Mouse (Mus musculus) large intestine, adult 2 months (tissue): Measurements from ENCODE around the gene Gm5475. TPM values are rescaled to one million over a fixed set of nuclear protein-coding genes. Genes with fewer than 3 reads are reported as not detected.
"Not testable (repeated sequence)": the region's sequence is repeated elsewhere in the genome, so short reads cannot be mapped to it uniquely, and the experiment has no call there.

Experiments
- DNase-seq: peaks from one replicate; pipeline ENCODE4 v3.0.0-alpha.2; 2012; ENCODE audit warnings: low read depth, low spot score
- WGBS: fragments of 180-500 bp; shearing (Covaris S2); methylation state at CpG from one replicate; pipeline ENCODE4 v1.1.7; 2018; 5-methylcytosine and 5-hydroxymethylcytosine counted together
- polyA plus RNA-seq: library from polyadenylated mRNA; depleted of rRNA; stranded (reverse); fragments of >200 nt; gene quantifications from 2 replicates; pipeline ENCODE4 v1.2.3, GENCODE M21; 2012; rRNA removed

Gene Gm5475
- 0.07 and 0.18 TPM in 2 replicates for polyA plus RNA-seq

DNA sequence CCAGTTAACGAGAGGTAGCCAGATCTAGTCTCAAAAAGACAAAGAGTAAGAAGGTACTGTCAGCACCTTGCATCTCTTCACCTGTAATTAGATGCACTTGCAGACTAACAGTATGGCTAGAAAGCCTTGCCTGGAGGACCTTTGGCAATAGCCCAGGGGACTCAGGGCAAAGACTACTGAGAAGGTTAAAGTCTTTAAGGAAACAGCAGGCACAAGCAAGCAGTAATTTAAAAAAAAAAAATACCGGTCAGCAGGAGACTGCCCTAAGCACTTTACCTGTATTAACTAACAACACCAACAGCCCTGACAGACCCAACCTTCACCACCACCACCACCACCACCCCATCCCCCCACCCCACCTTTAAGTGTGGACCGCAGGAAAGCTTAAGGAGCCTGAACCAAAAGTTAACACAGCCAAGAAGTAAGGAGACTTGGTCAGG, at the start of gene Gm5475:
Gene Gm5475 (plus strand): TSS at position 390 of the 440 bp plus-strand sequence.
- DNase-seq = not testable (repeated sequence)
- 10% methylated on average over 3 of the region's 3 CpGs for WGBS

DNA sequence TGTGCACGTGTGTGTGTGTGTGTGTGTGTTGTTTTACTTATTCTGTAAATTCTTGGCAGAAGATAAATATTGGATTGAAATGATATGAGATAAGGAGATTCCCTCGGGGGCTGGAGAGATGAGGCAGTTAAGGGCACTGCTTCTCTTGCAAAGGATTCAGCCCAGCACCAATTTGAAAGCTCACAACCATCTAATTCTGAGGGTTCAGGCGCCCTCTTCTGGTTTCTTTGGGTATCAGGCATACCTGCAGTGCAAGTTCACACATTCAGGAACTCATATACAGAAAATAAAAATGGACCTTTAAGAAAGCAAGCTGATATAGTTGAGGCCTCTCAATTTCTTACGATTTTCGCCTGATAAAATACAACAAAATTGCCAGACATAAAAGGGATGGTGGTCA, 46.9 kb upstream of the Gm5475 start:
- no peak for DNase-seq
- 44% methylated on average over 5 of the region's 5 CpGs for WGBS

DNA sequence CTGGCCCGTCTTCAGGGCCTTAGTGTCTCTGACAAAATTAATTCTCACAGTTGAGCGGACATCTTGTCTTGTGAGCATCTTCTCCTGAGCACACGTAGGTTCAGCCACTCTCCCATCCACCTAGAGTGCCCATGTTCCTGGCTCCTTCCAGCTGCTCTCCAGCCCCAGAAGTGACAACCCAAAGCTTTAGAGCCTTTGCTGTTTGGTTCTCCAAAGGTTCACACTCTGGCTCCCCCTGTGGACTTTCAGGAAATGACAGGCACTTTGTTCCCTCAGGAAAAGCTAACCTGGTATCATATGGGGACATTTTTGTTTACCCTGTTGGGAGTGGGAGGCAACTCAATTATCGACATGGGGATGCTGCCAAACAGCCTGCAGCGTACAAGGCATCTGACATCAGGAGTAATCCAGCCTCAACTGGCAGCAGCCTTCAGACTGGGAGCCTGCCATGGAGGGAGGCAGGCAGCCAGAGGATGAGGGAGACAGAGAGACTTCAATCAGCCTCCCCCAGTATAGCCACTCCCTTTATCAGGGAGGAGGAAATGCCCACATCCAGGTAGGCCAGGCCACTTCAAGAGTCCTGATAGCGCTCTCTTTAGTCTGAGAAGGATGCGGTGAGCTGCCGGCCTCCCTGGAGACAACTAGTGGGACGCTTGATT, 44.0 kb upstream of the Gm5475 start:
- 33% methylated on average over 4 of the region's 9 CpGs for WGBS
- DNase-seq = not testable (repeated sequence)

DNA sequence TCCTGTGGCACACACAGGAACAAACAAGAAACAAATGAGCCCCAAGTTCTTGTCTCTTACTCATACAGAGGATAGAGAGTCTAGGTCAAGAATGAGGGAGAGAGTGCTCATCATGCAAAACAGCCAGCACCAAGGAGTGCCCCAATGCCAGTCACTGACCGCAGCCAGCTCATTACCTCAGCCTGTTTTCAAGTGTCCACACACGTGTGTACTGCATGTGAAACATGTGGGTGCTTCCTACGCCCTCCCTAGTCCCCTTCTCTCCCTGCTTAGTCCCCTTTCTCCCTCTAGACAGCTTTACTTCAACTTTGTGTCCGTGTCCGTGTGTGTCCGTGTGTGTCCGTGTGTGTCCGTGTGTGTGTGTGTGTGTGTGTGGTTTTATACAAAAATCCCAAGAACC, 42.3 kb upstream of the Gm5475 start:
- 32% methylated on average over 8 of the region's 8 CpGs for WGBS
- no peak for DNase-seq

DNA sequence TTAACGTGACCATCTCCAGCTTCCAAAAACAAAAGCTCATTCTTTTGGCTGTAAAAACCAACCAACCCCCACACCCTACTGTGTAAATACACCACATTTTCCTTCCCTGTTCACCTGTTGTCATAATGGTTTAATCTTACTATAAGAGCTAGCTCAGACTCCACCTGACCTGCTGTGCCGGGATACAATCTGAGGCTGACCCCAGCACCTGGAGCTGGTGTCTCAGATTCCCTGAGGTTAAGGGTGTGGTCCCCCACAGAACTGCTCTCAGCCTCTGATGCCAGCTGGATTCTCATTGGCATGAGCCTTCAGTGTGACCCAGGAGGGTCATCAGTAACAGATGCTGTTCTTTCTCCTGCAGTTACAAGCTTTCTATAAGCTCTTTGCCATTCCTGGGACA, 41.8 kb upstream of the Gm5475 start:
- DNase-seq = no peak
- WGBS = 19% methylated on average over 2 of the region's 2 CpGs

DNA sequence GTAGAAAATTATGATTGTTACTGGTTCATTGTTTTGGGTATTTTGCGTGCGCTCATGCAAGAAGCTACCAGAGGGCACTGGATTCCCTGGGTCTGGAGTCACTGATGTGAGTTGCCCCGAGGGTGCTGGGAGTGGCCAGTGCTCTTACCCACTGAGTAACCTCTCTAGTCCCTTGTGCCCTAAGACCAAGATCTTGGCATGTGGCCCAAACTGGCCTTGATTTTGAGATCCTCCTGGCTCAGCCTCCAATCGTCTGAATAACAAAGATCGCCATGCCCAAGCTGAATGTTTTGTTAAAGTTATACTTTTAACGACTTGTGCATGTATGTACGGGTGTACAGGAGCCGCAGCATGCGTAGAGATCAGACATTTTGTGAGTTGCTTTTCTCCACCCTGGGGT, 36.2 kb upstream of the Gm5475 start:
- DNase-seq = no peak
- WGBS = 91% methylated on average over 9 of the region's 9 CpGs

DNA sequence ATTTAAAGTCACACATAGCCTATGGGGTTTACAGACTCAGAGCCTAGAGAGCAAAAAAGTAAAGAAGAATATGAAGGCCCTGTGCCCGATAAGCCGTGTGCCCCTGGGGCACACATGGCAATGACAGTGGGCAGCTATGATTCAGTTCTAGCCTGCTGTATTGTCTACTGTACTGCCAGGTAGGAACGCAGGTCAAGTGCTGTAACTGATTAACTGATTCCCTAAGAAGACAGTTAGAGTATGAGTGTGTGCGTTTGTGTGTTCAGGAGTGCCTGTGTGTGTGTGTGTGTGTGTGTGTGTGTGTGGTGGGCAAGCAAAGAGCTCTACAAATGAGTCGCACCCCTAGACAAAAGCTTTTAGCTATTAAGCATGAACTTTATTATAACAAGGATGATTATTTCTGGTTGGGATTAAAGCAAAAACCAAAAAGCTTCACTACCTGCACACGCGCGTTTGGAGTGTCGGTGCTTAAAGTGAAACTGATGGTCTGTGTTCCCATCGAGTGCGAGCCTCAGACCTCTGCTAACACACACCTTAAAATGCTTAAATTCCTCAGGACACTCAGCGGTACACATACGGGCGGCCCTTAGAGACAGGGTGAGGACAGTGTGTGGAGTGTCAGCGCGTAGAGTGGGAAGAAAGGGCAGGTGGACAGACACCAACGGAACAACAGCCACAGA, 34.3 kb upstream of the Gm5475 start:
- no peak for DNase-seq
- 42% methylated on average over 17 of the region's 17 CpGs for WGBS

DNA sequence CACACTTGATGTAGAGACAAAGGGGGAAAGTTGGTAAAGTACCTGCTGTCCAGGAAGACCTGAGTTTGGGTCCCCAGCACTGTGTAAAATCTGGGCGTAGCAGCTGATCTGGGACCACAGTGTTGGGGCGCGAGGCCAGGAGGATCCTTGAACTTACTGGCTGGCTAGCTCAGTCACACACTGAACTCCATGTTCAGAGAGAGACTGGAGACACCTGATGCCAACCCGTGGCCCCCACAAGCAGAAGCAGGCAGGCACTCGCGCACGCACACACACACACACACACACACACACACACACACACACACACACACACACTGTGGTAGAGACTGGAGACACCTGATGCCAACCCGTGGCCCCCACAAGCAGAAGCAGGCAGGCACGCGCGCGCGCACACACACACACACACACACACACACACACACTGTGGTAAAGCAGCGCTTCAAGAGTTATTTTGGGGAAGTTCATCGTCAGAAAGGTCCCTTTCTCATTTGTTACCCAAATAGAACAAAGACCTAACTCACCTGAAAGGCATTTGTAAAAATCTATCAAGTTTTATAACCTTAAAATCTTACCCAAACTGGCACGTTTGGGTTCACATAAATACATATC, 33.6 kb upstream of the Gm5475 start:
- 66% methylated on average over 16 of the region's 16 CpGs for WGBS
- no peak for DNase-seq

DNA sequence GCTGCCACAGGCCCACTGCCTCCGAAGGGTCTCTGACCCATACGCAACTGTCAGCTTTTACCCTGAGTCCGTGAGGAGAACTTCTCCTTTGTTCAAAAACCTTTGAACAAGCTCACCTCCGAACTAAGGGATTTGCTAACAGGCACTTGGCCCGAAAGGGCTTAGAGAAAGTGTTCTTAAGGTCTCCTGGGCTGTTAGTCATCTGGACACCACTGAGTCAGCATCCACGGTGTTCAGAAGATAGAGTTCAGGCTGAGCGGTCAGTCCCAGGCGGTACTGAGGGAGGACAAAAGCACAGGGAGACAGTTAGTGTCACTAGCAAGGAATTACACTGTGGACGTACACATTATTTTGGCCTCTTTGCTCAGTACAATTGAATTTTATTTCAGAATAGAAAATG, 33.1 kb upstream of the Gm5475 start:
- 85% methylated on average over 9 of the region's 9 CpGs for WGBS
- no peak for DNase-seq

DNA sequence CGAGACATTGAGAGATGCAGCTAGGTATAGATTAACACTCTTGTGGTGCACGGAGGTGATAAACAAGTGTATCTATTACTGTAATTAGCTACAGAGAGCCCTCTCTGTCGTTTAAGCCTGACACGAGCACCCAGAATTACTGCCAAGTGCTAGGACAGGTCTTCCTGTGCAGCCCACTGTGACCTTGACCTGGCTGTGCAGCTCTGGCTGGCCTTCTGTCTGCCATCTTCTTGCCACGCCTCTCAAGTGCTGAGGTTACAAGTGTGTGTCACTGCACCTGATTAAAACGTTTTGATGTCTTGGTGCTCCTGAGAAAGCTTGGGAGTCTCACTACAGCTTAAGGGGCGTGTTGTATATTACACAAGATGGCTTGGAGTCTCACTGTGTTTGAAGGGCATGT, 30.9 kb upstream of the Gm5475 start:
- WGBS = 68% methylated on average over 7 of the region's 7 CpGs
- DNase-seq = no peak

DNA sequence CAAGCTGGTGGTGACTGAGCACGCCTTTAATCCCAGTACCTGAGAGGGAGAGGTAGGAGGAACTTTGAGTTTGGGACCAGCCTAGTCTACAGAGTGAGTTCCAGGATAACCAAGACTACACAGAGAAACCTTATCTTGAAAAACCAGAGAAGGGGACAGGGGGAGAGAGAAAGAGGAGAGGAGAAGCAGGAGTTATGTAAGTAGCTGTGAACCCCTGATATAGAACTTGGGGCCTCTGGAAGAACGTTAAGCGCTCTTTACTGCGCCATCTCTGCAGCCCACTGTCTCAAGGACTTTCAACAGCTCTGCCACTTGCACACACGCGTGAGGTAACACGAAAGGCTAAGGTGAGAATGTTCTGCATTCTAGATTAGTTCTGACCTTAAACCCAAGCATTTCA, 30.3 kb upstream of the Gm5475 start:
- 89% methylated on average over 7 of the region's 7 CpGs for WGBS
- DNase-seq = no peak

DNA sequence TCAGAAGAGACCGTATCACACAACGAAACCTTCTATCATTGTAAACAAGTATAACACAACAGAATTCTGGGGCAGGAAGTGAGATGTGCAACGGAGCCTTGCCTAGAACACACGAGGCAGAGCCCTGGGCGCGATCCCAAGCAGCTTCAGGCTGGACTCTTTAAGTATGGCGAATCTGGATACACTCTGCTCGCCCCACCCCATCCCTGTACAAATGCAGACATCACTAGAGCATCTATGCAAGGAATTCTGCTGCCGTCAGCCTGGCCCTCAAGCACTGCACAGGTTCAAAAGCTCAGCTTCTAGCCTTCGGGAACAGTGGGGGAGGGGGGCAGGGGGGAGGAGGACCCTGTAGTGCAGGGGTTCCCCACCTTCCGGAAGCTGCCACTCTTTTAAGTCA, 28.9 kb upstream of the Gm5475 start:
- 81% methylated on average over 11 of the region's 11 CpGs for WGBS

DNA sequence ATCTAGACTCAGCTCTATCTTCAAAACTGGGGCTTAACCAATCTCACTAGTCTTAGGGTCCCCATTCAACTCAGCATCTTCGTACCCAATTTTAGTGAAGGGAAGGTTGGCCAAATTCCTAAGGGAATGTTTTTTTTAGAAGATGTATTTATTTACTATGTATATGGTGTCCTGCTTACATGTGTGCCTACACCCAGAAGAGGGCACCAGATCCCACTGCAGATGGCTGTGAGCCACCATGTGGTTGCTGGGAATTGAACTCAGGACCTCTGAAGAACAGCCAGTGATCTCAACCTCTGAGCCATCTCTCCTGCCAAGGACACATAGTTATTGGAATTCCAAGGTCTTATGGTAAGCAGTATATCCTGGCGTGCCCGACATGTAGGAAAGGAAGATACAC, 26.4 kb upstream of the Gm5475 start:
- no peak for DNase-seq
- 95% methylated on average over 3 of the region's 3 CpGs for WGBS

More for the DNA sequence above, 28.9 kb upstream of the Gm5475 start:
- no peak for DNase-seq

DNA sequence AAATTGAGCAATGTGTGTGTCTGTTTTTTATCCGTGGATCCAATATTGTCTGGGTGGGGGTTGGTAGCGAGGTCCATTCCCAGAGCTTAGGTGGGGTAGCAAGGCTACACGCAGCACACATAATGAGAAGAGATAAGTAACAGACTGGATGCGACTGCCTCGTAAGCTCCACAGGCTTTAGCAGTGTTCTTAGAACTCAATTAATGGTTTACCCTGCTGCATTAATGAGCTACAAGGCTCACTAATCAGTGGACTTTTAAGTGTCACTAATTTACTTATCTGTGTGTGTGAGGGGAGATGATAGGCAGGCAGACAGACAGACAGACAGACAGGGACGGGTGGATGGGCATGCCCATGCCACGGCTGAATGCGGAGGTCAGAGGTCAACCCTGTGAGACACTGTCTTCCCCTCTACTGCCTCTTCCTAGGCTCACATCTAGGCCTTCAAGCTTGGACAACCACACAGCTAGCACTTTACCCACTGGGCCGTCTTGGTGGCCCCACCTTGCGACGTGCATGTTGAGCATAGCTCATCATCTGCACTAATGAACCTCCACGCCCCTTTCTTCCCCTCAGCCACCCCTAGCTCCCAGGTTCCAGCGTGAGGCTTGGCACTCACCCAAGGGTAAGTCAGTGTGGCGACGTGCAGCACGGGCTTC, 21.2 kb upstream of the Gm5475 start:
- 72% methylated on average over 16 of the region's 16 CpGs for WGBS
- no peak for DNase-seq

DNA sequence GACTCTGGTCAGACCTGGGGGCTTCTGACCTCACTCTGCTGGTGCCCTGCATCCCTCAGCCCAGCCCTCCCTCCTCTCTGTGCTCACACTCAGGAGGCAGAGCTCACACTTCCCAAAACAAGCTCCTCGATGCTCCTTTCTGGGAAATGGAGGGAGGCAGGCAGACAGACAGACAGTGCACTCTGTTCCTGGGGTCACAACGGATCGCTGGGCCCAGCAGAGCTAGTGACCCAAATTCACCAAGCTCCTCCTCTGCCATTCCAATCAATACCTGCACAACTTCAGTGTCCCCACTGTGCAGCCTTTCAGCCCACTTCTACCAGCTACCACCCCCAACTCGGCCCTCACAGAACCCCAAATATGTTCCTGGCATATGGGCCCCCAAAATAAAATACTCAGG, 20.1 kb upstream of the Gm5475 start:
- DNase-seq = no peak
- 94% methylated on average over 4 of the region's 4 CpGs for WGBS

DNA sequence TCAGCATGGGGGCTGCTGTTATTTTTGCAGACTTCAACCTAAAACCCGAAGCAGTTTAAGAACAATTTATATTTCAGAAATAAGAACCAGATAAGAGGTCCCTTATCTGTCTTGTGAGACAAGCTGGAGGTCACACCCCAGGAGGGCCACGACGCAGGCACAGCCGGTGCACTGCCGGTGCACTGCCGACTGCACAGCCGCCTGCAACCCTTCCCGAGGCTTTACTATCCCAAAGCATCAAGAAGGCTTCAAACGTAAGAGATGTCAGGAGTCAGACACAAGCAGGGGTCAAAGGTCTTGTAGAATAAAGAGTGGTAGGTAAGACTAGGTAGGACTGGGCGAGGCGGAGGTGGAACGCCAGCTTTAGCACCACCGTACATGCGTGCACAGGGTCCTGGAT, 19.6 kb upstream of the Gm5475 start:
- no peak for DNase-seq
- 80% methylated on average over 14 of the region's 14 CpGs for WGBS

DNA sequence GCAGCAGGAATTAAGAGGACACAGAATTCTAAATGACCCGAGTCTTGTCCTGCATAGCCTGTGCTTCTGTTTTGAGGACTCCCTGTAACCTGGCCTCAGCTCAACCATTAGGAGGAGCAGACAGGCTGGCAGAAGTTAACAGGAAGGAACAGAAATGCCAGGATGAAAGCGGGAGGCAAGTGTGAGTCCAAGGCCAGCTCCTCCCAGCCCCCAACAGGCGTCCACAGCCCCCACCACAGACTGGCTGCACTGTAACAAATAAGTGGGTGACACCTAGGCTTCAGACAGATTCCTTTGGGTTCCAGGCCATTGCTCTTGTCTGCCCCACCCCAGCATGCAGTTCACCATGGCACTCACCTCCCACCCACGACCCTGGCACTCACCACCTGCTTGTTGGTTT, 19.1 kb upstream of the Gm5475 start:
- no peak for DNase-seq
- 85% methylated on average over 4 of the region's 4 CpGs for WGBS

DNA sequence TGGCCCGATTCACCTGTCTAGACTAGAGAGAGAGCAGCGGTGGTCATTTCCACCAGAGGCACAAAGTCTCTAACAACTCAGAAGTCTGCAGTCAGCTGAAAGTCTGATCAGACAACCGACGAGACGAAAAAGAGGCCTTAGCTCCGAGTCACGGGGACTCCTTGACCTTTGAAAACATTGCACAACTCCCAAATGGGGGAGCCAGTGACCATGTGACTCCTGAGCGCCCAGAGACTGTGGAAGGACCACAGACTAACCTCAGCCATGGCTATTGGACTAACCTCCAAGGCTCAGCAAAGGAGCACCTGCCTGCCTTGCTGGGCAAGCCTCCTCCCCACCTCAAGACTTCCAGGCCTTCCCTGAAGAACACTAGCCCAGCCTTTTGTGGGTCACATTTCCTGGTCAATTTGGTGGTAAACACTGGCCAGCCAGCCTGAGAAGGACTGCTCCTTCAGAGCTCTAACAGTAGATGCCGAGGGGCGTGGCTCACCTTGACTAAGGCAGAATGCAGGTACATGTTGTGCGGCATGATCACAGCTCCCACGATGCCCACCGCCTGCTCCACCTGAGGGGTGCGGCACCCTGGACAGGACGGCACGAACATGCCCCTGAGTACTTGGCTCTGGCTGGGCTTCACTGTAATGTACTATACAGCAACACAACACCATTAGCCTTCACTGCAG, 18.5 kb upstream of the Gm5475 start:
- no peak for DNase-seq
- WGBS = 77% methylated on average over 16 of the region's 16 CpGs

DNA sequence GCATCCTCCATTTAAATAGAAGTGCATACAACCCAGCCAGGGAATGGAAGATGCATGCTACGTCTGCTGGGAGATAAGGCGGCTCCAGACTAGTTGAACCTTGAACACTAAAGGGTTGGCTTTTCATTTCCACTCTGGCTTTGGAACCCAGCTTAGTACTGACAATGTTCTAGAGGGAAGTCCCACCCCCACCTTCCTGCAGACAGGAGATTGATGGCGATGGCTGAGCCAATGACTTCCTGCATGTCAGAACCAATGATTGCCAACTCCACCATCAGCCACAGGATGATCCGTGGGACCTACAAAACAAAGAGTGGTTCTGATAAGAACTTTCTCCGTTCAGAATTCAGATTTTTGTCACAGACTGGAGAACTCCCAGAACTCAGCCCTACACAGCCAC, 15.9 kb upstream of the Gm5475 start:
- DNase-seq = no peak

More for the DNA sequence above, 15.9 kb upstream of the Gm5475 start:
- WGBS = 67% methylated on average over 5 of the region's 5 CpGs
